Mouse (Mus musculus): ENCODE measurements around the gene Kars. TPM values are rescaled to one million over a fixed set of nuclear protein-coding genes. Genes with fewer than 3 reads are reported as not detected.

The Kars gene
- polyA plus RNA-seq, 1 experiment from 2014 or later = 162 TPM

Other genes with a start within 250 kb of the Kars start
- gene Cfdp1, start 157.0 kb downstream of the Kars start, polyA plus RNA-seq (2016; fragmentation: Nextera tagmentation; extraction: Ambion mirVana) = 128 and 132 TPM in 2 replicates
- gene Tmem170, start 134.6 kb downstream of the Kars start, polyA plus RNA-seq (2016; fragmentation: Nextera tagmentation; extraction: Ambion mirVana) = 5.6 and 6.0 TPM in 2 replicates
- 0.05 TPM in 1 of 2 replicates, not detected in the other for gene Chst5, start 100.9 kb downstream of the Kars start, polyA plus RNA-seq (2016; fragmentation: Nextera tagmentation; extraction: Ambion mirVana)
- 3.0 and 3.6 TPM in 2 replicates for gene Tmem231, start 77.4 kb downstream of the Kars start, polyA plus RNA-seq (2016; fragmentation: Nextera tagmentation; extraction: Ambion mirVana)
- gene Gabarapl2, start 70.6 kb downstream of the Kars start, polyA plus RNA-seq (2016; fragmentation: Nextera tagmentation; extraction: Ambion mirVana) = 147 and 157 TPM in 2 replicates
- gene Adat1, start 19.0 kb downstream of the Kars start, polyA plus RNA-seq (2016; fragmentation: Nextera tagmentation; extraction: Ambion mirVana) = 6.9 and 7.3 TPM in 2 replicates
- 9.8 and 10.8 TPM in 2 replicates for gene Terf2ip, start 75 bp upstream of the Kars start, polyA plus RNA-seq (2016; fragmentation: Nextera tagmentation; extraction: Ambion mirVana)
- not detected in 2 replicates for gene Gm6793, start 3.7 kb upstream of the Kars start, polyA plus RNA-seq (2016; fragmentation: Nextera tagmentation; extraction: Ambion mirVana)